8 mouse cellular contexts compared by ENCODE assay signal in genomic region chr4:126046851-126047585, GRCm38 (mm10). TPM values are rescaled to one million over a fixed set of nuclear protein-coding genes. Genes with fewer than 3 reads are reported as not detected.
A peak's percentile ranks its signal among the peaks of the same experiment; 100 is the strongest.
DNase-seq lines count a peak whose midpoint lies in the region; ATAC-seq and TF ChIP-seq lines count a peak whose summit lies in the region.

Mrps15 (plus strand) TSS chr4:126046925.

- peaks cover 10% of the 10 kb centered on the region; the same call in 1 of the 2 replicates for H3K36me3 ChIP-seq in ES-Bruce4 (ENCODE audit: control insufficient read depth, insufficient read depth, low read length, poor library complexity, severe bottlenecking)
- H3K36me3 ChIP-seq in forebrain, embryonic 12.5 days (replicated peaks), result peaks cover 26% of the 10 kb centered on the region
- peaks cover 28% of the 10 kb centered on the region for H3K36me3 ChIP-seq in heart, postnatal 0 days (replicated peaks; ENCODE audit: control insufficient read depth, insufficient read depth, low read length)

- 0 out of 2 replicates have a peak within 1 kb of the TSS, but pooled peaks have one; percentile 10 for H3K27ac ChIP-seq in ES-Bruce4 (ENCODE audit: insufficient read depth, low read length)
- peak within 1 kb of the TSS; percentile 74 for H3K27ac ChIP-seq in forebrain, embryonic 12.5 days
- peak within 1 kb of the TSS; percentile 59 for H3K27ac ChIP-seq in heart, postnatal 0 days (ENCODE audit: low read depth)

- no peak for TF ChIP-seq CTCF in ES-Bruce4 (IDR thresholded peaks at IDR 0.05; ENCODE audit: low read depth, low read length)
- TF ChIP-seq CTCF in heart, postnatal 0 days (IDR thresholded peaks at IDR 0.05; ENCODE audit: low read depth), result no peak
- no peak for TF ChIP-seq CTCF in lung, adult 2 months (IDR thresholded peaks at IDR 0.05; ENCODE audit: insufficient read depth, low read length)

- peak within 1 kb of the TSS; percentile 98 for H3K4me3 ChIP-seq in ES-Bruce4 (ENCODE audit: low read depth, low read length)
- peak within 1 kb of the TSS; percentile 83 for H3K4me3 ChIP-seq in forebrain, embryonic 12.5 days (replicated peaks)
- peak within 1 kb of the TSS; percentile 76 for H3K4me3 ChIP-seq in heart, postnatal 0 days (ENCODE audit: low read depth, low read length)
- peak within 1 kb of the TSS; percentile 88 for H3K4me3 ChIP-seq in lung, adult 2 months (replicated peaks; ENCODE audit: extremely low read depth, low read depth, low read length)

- peak within 1 kb of the TSS; percentile 95 for H3K4me2 ChIP-seq in forebrain, embryonic 12.5 days
- peak within 1 kb of the TSS; percentile 88 for H3K4me2 ChIP-seq in heart, postnatal 0 days (ENCODE audit: low read depth, low read length)

- peak; percentile 95 for ATAC-seq in forebrain, embryonic 12.5 days (ENCODE audit: low FRiP score)
- peak; percentile 97 for ATAC-seq in heart, postnatal 0 days (ENCODE audit: insufficient read depth, low read depth)
- ATAC-seq in neutrophil, adult 5-6 weeks (ENCODE audit: extremely low read depth, insufficient number of reproducible peaks, low FRiP score, poor library complexity, severe bottlenecking), result peak; percentile 72

- H3K4me1 ChIP-seq in ES-Bruce4 (ENCODE audit: control insufficient read depth, insufficient read depth, low read length), result no peaks in the 10 kb centered on the region
- H3K4me1 ChIP-seq in forebrain, embryonic 12.5 days, result peaks cover 15% of the 10 kb centered on the region
- H3K4me1 ChIP-seq in heart, postnatal 0 days (ENCODE audit: control insufficient read depth, insufficient read depth), result peaks cover 11% of the 10 kb centered on the region
- H3K4me1 ChIP-seq in lung, adult 2 months (ENCODE audit: control insufficient read depth, insufficient read depth, low read length), result peaks cover 3% of the 10 kb centered on the region; the same call in 1 of the 2 replicates

- no peaks in the 10 kb centered on the region for H3K9me3 ChIP-seq in ES-Bruce4 (replicated peaks; ENCODE audit: control insufficient read depth, insufficient read depth, low read length, poor library complexity, severe bottlenecking)
- no peaks in the 10 kb centered on the region for H3K9me3 ChIP-seq in forebrain, embryonic 12.5 days
- H3K9me3 ChIP-seq in heart, postnatal 0 days (replicated peaks; ENCODE audit: control insufficient read depth, low read length), result no peaks in the 10 kb centered on the region

- H3K27me3 ChIP-seq in ES-Bruce4 (ENCODE audit: control insufficient read depth, insufficient read depth, low read length, poor library complexity, severe bottlenecking), result no peaks in the 10 kb centered on the region
- no peaks in the 10 kb centered on the region for H3K27me3 ChIP-seq in forebrain, embryonic 12.5 days
- H3K27me3 ChIP-seq in heart, postnatal 0 days (ENCODE audit: control insufficient read depth, insufficient read depth, low read length), result no peaks in the 10 kb centered on the region

- no peak for TF ChIP-seq POLR2A in ES-Bruce4 (IDR thresholded peaks at IDR 0.05; ENCODE audit: insufficient read depth, low read length)
- peak; percentile 53; the same call in 1 of the 2 replicates for TF ChIP-seq POLR2A in lung, adult 2 months (IDR thresholded peaks at IDR 0.05; ENCODE audit: borderline replicate concordance, extremely low read depth, low read depth, low read length)

- DNase-seq in c-Kit-positive CD71-positive TER-119-positive erythroid progenitor cells, embryonic 14.5 days (ENCODE audit: low spot score), result peak; percentile 84
- DNase-seq in heart, postnatal 0 days (ENCODE audit: low spot score), result peak; percentile 91
- peak; percentile 88 to 92 for DNase-seq in kidney, postnatal 4 days
- peak; percentile 80 for DNase-seq in lung, adult 2 months
- DNase-seq in thymus, adult 18-20 months, result peak; percentile 58 to 63

- peak within 1 kb of the TSS; percentile 73 for H3K9ac ChIP-seq in ES-Bruce4 (ENCODE audit: low read depth, poor library complexity, severe bottlenecking)
- H3K9ac ChIP-seq in forebrain, embryonic 12.5 days, result peak within 1 kb of the TSS; percentile 89
- H3K9ac ChIP-seq in heart, postnatal 0 days (replicated peaks; ENCODE audit: low read depth, low read length), result peak within 1 kb of the TSS; percentile 68

- WGBS in forebrain, embryonic 12.5 days, result under 1% methylated on average over 56 of the region's 56 CpGs
- under 1% methylated on average over 56 of the region's 56 CpGs for WGBS in heart, postnatal 0 days
- under 1% methylated on average over 56 of the region's 56 CpGs for WGBS in lung, adult 2 months

- peak; percentile 51; the same call in 1 of the 2 replicates for TF ChIP-seq EP300 in ES-Bruce4 (IDR thresholded peaks at IDR 0.05; ENCODE audit: insufficient read depth, low read depth, low read length)
- TF ChIP-seq EP300 in heart, postnatal 0 days (IDR thresholded peaks at IDR 0.05; ENCODE audit: low read depth), result no peak

RNA-seq across cellular contexts. Expression of gene Mrps15, which starts in this region (rescaled TPM):
- 68.4 and 69.5 TPM in 2 replicates for polyA plus RNA-seq in ES-Bruce4 (2011; ENCODE audit: insufficient read depth, insufficient read length, low read depth, missing spikeins)
- 125 and 132 TPM in 2 replicates for polyA plus RNA-seq in forebrain, embryonic 12.5 days (2016; fragmentation: Nextera tagmentation; extraction: Ambion mirVana)
- 52.4 and 84.0 TPM in 2 replicates for total RNA-seq in heart, postnatal 0 days (2014; rRNA removed; ENCODE audit: low replicate concordance)
- polyA plus RNA-seq in heart, postnatal 0 days (2015; fragmentation: Nextera tagmentation; extraction: Ambion mirVana), result 139 and 142 TPM in 2 replicates
- polyA plus RNA-seq in lung, adult 2 months (2012; rRNA removed), result 48.6 and 49.8 TPM in 2 replicates
- 55.0 and 61.3 TPM in 2 replicates for total RNA-seq in neutrophil, adult 5-6 weeks (2017)

Comparison
In these comparisons a context has a peak if more than half of its experiments do, and no peak if none do; other contexts are left out.
1. Peak in every context shown above with its lines: DNase-seq, ATAC-seq, H3K4me3 ChIP-seq and H3K27ac ChIP-seq.
2. H3K27ac ChIP-seq: peak in every context shown above with its lines; median percentile 74 in forebrain, embryonic 12.5 days; 59 in heart, postnatal 0 days; 10 in ES-Bruce4.